Mouse (Mus musculus) stomach, embryonic 15.5 days (tissue): Measurements from ENCODE around the gene Vsig10l. TPM values are rescaled to one million over a fixed set of nuclear protein-coding genes. Genes with fewer than 3 reads are reported as not detected.

Experiments
- ATAC-seq: fragments of 200-750 bp; cut with Nextera tagmentation; 2 replicates; pipeline ENCODE4 v1.8.0; 2017; ENCODE audit warnings: low read depth, moderate number of reproducible peaks, moderate TSS enrichment; ENCODE audit not compliant: insufficient read depth, low FRiP score
- H3K27ac ChIP-seq: fragments of 300-500 bp; sonication (generic); 2 replicates; pipeline ENCODE4 v1.5.1; 2015; ENCODE audit warnings: mild to moderate bottlenecking, inconsistent platforms
- H3K27me3 ChIP-seq: fragments of 300-500 bp; sonication (generic); replicated peaks from 2 replicates; pipeline ENCODE4 v1.6.1; 2015; ENCODE audit warnings: inconsistent platforms
- H3K36me3 ChIP-seq: fragments of 300-500 bp; sonication (generic); 2 replicates; pipeline ENCODE4 v1.6.1; 2015; ENCODE audit warnings: inconsistent platforms
- H3K4me1 ChIP-seq: fragments of 300-500 bp; sonication (generic); 2 replicates; pipeline ENCODE4 v1.6.1; 2015; ENCODE audit warnings: inconsistent platforms
- H3K4me2 ChIP-seq: fragments of 300-500 bp; sonication (generic); 2 replicates; pipeline ENCODE4 v1.6.1; 2015; ENCODE audit warnings: mild to moderate bottlenecking, inconsistent platforms
- H3K4me3 ChIP-seq: fragments of 300-500 bp; sonication (generic); replicated peaks from 2 replicates; pipeline ENCODE4 v1.5.1; 2015; ENCODE audit warnings: inconsistent platforms
- H3K9ac ChIP-seq: fragments of 300-500 bp; sonication (generic); 2 replicates; pipeline ENCODE4 v1.6.1; 2015; ENCODE audit warnings: inconsistent platforms
- H3K9me3 ChIP-seq: fragments of 300-500 bp; sonication (generic); 2 replicates; pipeline ENCODE4 v1.6.1; 2016; ENCODE audit warnings: inconsistent platforms
- WGBS: fragments of 180-500 bp; shearing (Covaris S2); methylation state at CpG from one replicate; pipeline ENCODE4 v1.1.7; 2015; 5-methylcytosine and 5-hydroxymethylcytosine counted together
- microRNA-seq: library from miRNA; unstranded; fragments of <30 nt; microRNA quantifications from one replicate; pipeline ENCODE4, GENCODE M21; 2016
- polyA plus RNA-seq: library from polyadenylated mRNA; unstranded; fragments of >200 nt; fragmentation: Nextera tagmentation; extraction: Ambion mirVana; gene quantifications from 2 replicates; pipeline ENCODE4 v1.2.1, GENCODE M21; 2015

The Vsig10l gene
- polyA plus RNA-seq, 1 experiment from 2014 or later, result 7.7 TPM

GRCm38 (mm10) chr7:43490182-43490584 is 27.2 kb downstream of the Vsig10l start:
- H3K27ac ChIP-seq, result no peak overlapping the region
- H3K9ac ChIP-seq, result no peak overlapping the region
- H3K27me3 ChIP-seq, result peaks cover 16% of the 10 kb centered on the region; the same call in 1 of the 2 replicates
- H3K4me2 ChIP-seq, result peak overlapping the region; percentile 67
- H3K36me3 ChIP-seq, result no peaks in the 10 kb centered on the region
- ATAC-seq, result peak; percentile 81; the same call in 1 of the 2 replicates
- H3K9me3 ChIP-seq, result no peaks in the 10 kb centered on the region
- H3K4me3 ChIP-seq, result peak overlapping the region; percentile 46
- WGBS, result 0% methylated on average over 7 of the region's 13 CpGs
- 0 out of 2 replicates have a peak, but pooled peaks cover 3% of the 10 kb centered on the region for H3K4me1 ChIP-seq

- no peaks in the 10 kb centered on the region for H3K36me3 ChIP-seq
- H3K4me3 ChIP-seq, result no peak overlapping the region
- H3K9me3 ChIP-seq, result no peaks in the 10 kb centered on the region
- 0 out of 2 replicates have a peak overlapping the region, but pooled peaks have one; percentile 67 for H3K4me2 ChIP-seq
- H3K27ac ChIP-seq, result no peak overlapping the region
- WGBS, result 59% methylated on average over 9 of the region's 9 CpGs
- no peak overlapping the region for H3K9ac ChIP-seq
- no peak for ATAC-seq
- 0 out of 2 replicates have a peak, but pooled peaks cover 3% of the 10 kb centered on the region for H3K4me1 ChIP-seq
- H3K27me3 ChIP-seq, result peaks cover 16% of the 10 kb centered on the region; the same call in 1 of the 2 replicates
Measured at GRCm38 (mm10) chr7:43490861-43491260, 27.9 kb downstream of the Vsig10l start.

GRCm38 (mm10) chr7:43495343-43496021 is 32.5 kb downstream of the Vsig10l start:
- WGBS, result 19% methylated on average over 21 of the region's 21 CpGs
- H3K9me3 ChIP-seq, result no peaks in the 10 kb centered on the region
- no peak overlapping the region for H3K4me3 ChIP-seq
- H3K36me3 ChIP-seq, result no peaks in the 10 kb centered on the region
- H3K4me2 ChIP-seq, result no peak overlapping the region
- H3K4me1 ChIP-seq, result no peaks in the 10 kb centered on the region
- no peak overlapping the region for H3K27ac ChIP-seq
- peak; percentile 60; the same call in 1 of the 2 replicates for ATAC-seq
- H3K27me3 ChIP-seq, result peaks cover 7% of the 10 kb centered on the region; the same call in 1 of the 2 replicates
- no peak overlapping the region for H3K9ac ChIP-seq

DNA sequence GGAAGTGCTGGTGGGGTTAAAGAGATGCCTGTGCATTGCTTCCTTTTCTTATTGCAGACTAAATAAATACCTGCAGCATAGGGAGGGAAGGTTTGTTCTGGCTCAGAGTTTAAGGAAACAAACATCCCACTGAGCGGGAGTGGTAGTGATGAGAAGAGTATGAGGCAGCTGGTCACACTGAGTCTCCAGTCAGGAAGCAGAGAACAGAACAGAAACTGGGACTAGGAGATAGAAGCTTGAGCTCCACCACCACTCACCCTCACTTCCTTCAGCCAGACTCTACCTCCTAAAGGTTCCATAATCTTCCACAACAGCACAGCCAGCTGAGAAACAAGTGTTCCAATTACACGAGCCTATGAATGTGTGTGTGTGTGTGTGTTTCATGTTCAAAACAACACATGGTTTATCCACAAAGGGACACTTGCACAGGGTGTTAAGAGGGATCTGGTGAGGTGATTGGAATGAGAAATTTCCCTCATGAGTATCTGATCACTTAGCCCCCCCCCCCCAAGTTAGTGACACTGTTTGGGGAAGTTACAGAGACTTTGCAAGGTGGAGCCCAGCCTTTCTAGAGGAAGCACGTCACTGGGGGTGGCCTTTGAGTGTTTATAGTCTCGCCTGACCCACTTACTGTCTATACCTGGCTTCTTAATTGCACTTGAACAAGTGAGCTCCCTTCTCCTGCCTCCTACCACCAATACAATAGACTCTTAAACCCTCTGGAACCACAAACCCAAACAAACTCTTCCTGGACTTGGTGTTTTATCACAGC is 48.9 kb downstream of the Vsig10l start:
- no peaks in the 10 kb centered on the region for H3K9me3 ChIP-seq
- no peak overlapping the region for H3K27ac ChIP-seq
- H3K4me2 ChIP-seq, result no peak overlapping the region
- 0 out of 2 replicates have a peak, but pooled peaks cover 3% of the 10 kb centered on the region for H3K27me3 ChIP-seq
- 41% methylated on average over 4 of the region's 4 CpGs for WGBS
- H3K4me3 ChIP-seq, result no peak overlapping the region
- ATAC-seq, result no peak
- H3K4me1 ChIP-seq, result no peaks in the 10 kb centered on the region
- H3K9ac ChIP-seq, result no peak overlapping the region
- H3K36me3 ChIP-seq, result no peaks in the 10 kb centered on the region

DNA sequence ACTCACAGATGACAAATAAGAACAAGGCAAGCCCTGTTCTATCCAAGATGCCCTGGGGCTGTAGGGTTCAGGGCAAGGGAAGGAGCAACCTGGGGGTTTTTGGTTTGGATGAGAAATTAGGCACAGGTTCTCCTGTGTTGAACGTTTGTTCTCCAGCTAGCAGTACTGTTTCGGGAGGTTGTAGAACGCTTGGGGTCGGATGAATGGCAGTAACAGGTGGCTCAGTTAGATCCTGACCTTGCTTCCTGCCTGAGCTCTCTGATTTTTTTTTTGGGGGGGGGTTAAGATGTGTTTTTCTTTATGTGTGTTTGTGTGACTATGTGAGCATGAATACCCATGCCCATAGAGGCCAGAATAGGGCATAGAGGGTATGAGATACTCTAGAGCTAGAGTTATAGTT is 49.6 kb downstream of the Vsig10l start:
- Histone ChIP-seq H3K4me2 (no peak overlapping the region), H3K4me1 (no peaks in the 10 kb centered on the region), H3K27ac (no peak overlapping the region), H3K36me3 (no peaks in the 10 kb centered on the region), H3K9me3 (no peaks in the 10 kb centered on the region), H3K9ac (no peak overlapping the region), H3K27me3 (0 out of 2 replicates have a peak, but pooled peaks cover 3% of the 10 kb centered on the region), H3K4me3 (no peak overlapping the region)
- no peak for ATAC-seq
- 78% methylated on average over 4 of the region's 4 CpGs for WGBS

GRCm38 (mm10) chr7:43515076-43515475 is 52.1 kb downstream of the Vsig10l start:
- H3K4me2 ChIP-seq, result no peak overlapping the region
- no peaks in the 10 kb centered on the region for H3K4me1 ChIP-seq
- no peaks in the 10 kb centered on the region for H3K36me3 ChIP-seq
- H3K27ac ChIP-seq, result no peak overlapping the region
- H3K9ac ChIP-seq, result no peak overlapping the region
- WGBS, result 85% methylated on average over 5 of the region's 5 CpGs
- no peak for ATAC-seq
- H3K9me3 ChIP-seq, result no peaks in the 10 kb centered on the region
- no peaks in the 10 kb centered on the region for H3K27me3 ChIP-seq
- H3K4me3 ChIP-seq, result no peak overlapping the region

DNA sequence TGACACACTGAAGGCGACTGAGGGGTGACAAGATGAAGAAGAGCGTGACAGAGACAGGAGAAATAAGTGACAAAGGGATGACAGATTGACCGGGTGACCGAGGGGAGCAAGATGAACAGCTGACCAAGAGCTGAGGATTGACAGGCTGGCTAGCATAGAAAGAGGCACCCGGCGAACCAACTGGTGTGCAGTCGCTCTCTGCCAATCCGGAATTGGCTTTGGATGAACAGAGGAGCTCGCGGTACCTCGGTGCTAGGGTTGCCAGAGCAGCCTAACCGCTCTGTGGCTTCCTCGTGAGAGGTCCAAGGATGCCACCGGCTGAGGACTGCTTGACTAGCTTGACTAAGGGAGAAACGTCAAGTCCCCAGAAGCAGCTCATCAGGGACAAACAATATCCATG is 55.4 kb downstream of the Vsig10l start:
- ATAC-seq, result no peak
- no peaks in the 10 kb centered on the region for H3K27me3 ChIP-seq
- no peaks in the 10 kb centered on the region for H3K36me3 ChIP-seq
- H3K9ac ChIP-seq, result no peak overlapping the region
- H3K4me2 ChIP-seq, result no peak overlapping the region
- 83% methylated on average over 15 of the region's 15 CpGs for WGBS
- H3K27ac ChIP-seq, result no peak overlapping the region
- no peak overlapping the region for H3K4me3 ChIP-seq
- no peaks in the 10 kb centered on the region for H3K4me1 ChIP-seq
- no peaks in the 10 kb centered on the region for H3K9me3 ChIP-seq

Small RNA genes within 50 kb of the gene (microRNA-seq; reads per million reads assigned to microRNA genes)
- gene Mir7051, result 0.77 reads per million

Other genes starting within 250 kb of the Vsig10l start
- gene Zfp715, start 149.9 kb upstream of the Vsig10l start, polyA plus RNA-seq, result 10.4 and 10.7 TPM in 2 replicates
- 0.37 and 0.45 TPM in 2 replicates for gene Siglecf, start 111.8 kb upstream of the Vsig10l start, polyA plus RNA-seq
- 0.28 and 0.30 TPM in 2 replicates for gene Siglecg, start 54.9 kb upstream of the Vsig10l start, polyA plus RNA-seq
- 0.15 and 0.77 TPM in 2 replicates for gene Lim2, start 35.5 kb upstream of the Vsig10l start, polyA plus RNA-seq
- gene Nkg7, start 26.1 kb upstream of the Vsig10l start, polyA plus RNA-seq, result 3.7 and 4.4 TPM in 2 replicates
- gene Cldnd2, start 22.4 kb upstream of the Vsig10l start, polyA plus RNA-seq, result 0.21 TPM in 1 of 2 replicates, not detected in the other
- gene Etfb, start 19.1 kb upstream of the Vsig10l start, polyA plus RNA-seq, result 353 and 355 TPM in 2 replicates
- 0.96 and 1.1 TPM in 2 replicates for gene Gm45233, start 19.0 kb upstream of the Vsig10l start, polyA plus RNA-seq
- gene Iglon5, start 26.9 kb downstream of the Vsig10l start, polyA plus RNA-seq, result 0.49 and 0.55 TPM in 2 replicates
- not detected in 2 replicates for gene 4931406B18Rik, start 42.8 kb downstream of the Vsig10l start, polyA plus RNA-seq
- 2.1 and 2.3 TPM in 2 replicates for gene Cd33, start 81.3 kb downstream of the Vsig10l start, polyA plus RNA-seq
- gene Zfp658, start 99.1 kb downstream of the Vsig10l start, polyA plus RNA-seq, result 2.9 and 3.6 TPM in 2 replicates
- gene Zfp719, start 116.5 kb downstream of the Vsig10l start, polyA plus RNA-seq, result 10.3 and 11.3 TPM in 2 replicates
- gene Zfp819, start 144.0 kb downstream of the Vsig10l start, polyA plus RNA-seq, result not detected in 2 replicates
- gene Ceacam18, start 171.6 kb downstream of the Vsig10l start, polyA plus RNA-seq, result 1.1 and 2.2 TPM in 2 replicates
- gene Siglece, start 197.0 kb downstream of the Vsig10l start, polyA plus RNA-seq, result 1.7 and 2.0 TPM in 2 replicates
- gene Ctu1, start 208.9 kb downstream of the Vsig10l start, polyA plus RNA-seq, result 14.3 and 14.7 TPM in 2 replicates
- 0.21 TPM in 1 of 2 replicates, not detected in the other for gene Klk14, start 227.3 kb downstream of the Vsig10l start, polyA plus RNA-seq
- gene Klk13, start 249.4 kb downstream of the Vsig10l start, polyA plus RNA-seq, result 2.0 and 5.5 TPM in 2 replicates